Mouse (Mus musculus) CH12.LX (cell line): ENCODE results near the gene Stx1a.

Experiments
- CHD1 ChIP-seq: IDR thresholded peaks from 2 replicates; pipeline ENCODE4 v1.6.1; 2012; ENCODE audit warnings: low read depth, low read length, improper control_type of control experiment, inconsistent platforms
- CHD2 ChIP-seq: IDR thresholded peaks from 2 replicates; pipeline ENCODE4 v1.6.1; 2011; ENCODE audit warnings: low read length, improper control_type of control experiment
- CTCF ChIP-seq, 2 experiments: IDR thresholded peaks in 1 of 2; conservative IDR thresholded peaks in 1 of 2; 2 replicates each; pipeline ENCODE4 v1.5.1; 2011 to 2012; ENCODE audit warnings: low read depth in 2 of 2, low read length in 2 of 2, improper control_type of control experiment in 1 of 2, inconsistent platforms in 1 of 2, mild to moderate bottlenecking in 1 of 2, moderate library complexity in 1 of 2
- EP300 ChIP-seq: IDR thresholded peaks from 2 replicates; pipeline ENCODE4 v1.6.1; 2011; ENCODE audit warnings: low read length, improper control_type of control experiment
- ETS1 ChIP-seq: conservative IDR thresholded peaks from 2 replicates; pipeline ENCODE4 v1.6.1; 2012; ENCODE audit warnings: low read depth, mild to moderate bottlenecking, inconsistent platforms, low read length, improper control_type of control experiment, moderate library complexity
- GABPA ChIP-seq: IDR thresholded peaks from 2 replicates; pipeline ENCODE4 v1.6.1; 2012; ENCODE audit warnings: low read depth, low read length, improper control_type of control experiment, inconsistent platforms; ENCODE audit not compliant: insufficient replicate concordance
- HCFC1 ChIP-seq: IDR thresholded peaks from 2 replicates; pipeline ENCODE4 v1.6.1; 2012; ENCODE audit warnings: low read depth, mild to moderate bottlenecking, inconsistent platforms, low read length, improper control_type of control experiment
- MEF2A ChIP-seq: IDR thresholded peaks from 2 replicates; pipeline ENCODE4 v1.6.1; 2014; ENCODE audit warnings: low read depth, mild to moderate bottlenecking, inconsistent platforms, low read length, improper control_type of control experiment, borderline replicate concordance
- MXI1 ChIP-seq: IDR thresholded peaks from 2 replicates; pipeline ENCODE4 v1.6.1; 2011; ENCODE audit warnings: mild to moderate bottlenecking, low read depth, low read length, improper control_type of control experiment
- POLR2A ChIP-seq: IDR thresholded peaks from 2 replicates; pipeline ENCODE4 v1.6.1; 2011; ENCODE audit warnings: low read depth, mild to moderate bottlenecking, improper control_type of control experiment, low read length
- RCOR1 ChIP-seq: conservative IDR thresholded peaks from 2 replicates; pipeline ENCODE4 v1.6.1; 2012; ENCODE audit warnings: low read depth, mild to moderate bottlenecking, inconsistent platforms, low read length, improper control_type of control experiment
- USF1 ChIP-seq: IDR thresholded peaks from 2 replicates; pipeline ENCODE4 v1.6.1; 2014; ENCODE audit warnings: low read depth, mild to moderate bottlenecking, inconsistent platforms, low read length, improper control_type of control experiment

GRCm38 (mm10) chr5:135007802-135008571 lies 15.3 kb upstream of the Stx1a start:
- TF ChIP-seq ETS1 (no peak), MEF2A (0 out of 2 replicates have a peak, but pooled peaks have one; percentile 24), HCFC1 (no peak), CHD1 (no peak), POLR2A (no peak), CTCF (conservative IDR thresholded peaks at IDR 0.05 in 1 of 2, IDR thresholded peaks at IDR 0.05 in 1 of 2; ENCODE audit: low read depth in 2 of 2, low read length in 2 of 2) (peak in 1 of 2 experiments; percentile 53; a peak in 2 of 4 replicates), EP300 (no peak), MXI1 (no peak), GABPA (no peak), CHD2 (no peak), USF1 (no peak), RCOR1 (no peak)
